ENCODE assay signal across 22 mouse cellular contexts in genomic region chr6:98797778-98798177, GRCm38 (mm10).
A peak's percentile ranks its signal among the peaks of the same experiment; 100 is the strongest.
DNase-seq lines count a peak whose midpoint lies in the region; ATAC-seq and TF ChIP-seq lines count a peak whose summit lies in the region.
"Had no signal": no experiment of that assay in that cellular context is flagged by ENCODE, and none has a peak within 500 bp of the region (broad histone marks: within the 10 kb centered on the region; RNA-seq: fewer than 3 reads in every experiment).

No protein-coding gene starts in this region.

- H3K36me3 ChIP-seq in heart, postnatal 0 days (replicated peaks; ENCODE audit: control insufficient read depth, insufficient read depth, low read length): no peaks in the 10 kb centered on the region
- no peaks in the 10 kb centered on the region for H3K36me3 ChIP-seq in liver, adult 2 months (ENCODE audit: control insufficient read depth, insufficient read depth, low read length)
- no peaks in the 10 kb centered on the region for H3K36me3 ChIP-seq in hindbrain, embryonic 11.5 days (ENCODE audit: control insufficient read depth, insufficient read depth, low read length)
- H3K36me3 ChIP-seq: embryonic facial prominence, embryonic 10.5 days; forebrain, embryonic 10.5 days; liver, embryonic 13.5 days had no signal

- H3K4me1 ChIP-seq in heart, postnatal 0 days (ENCODE audit: control insufficient read depth, insufficient read depth): peaks cover 8% of the 10 kb centered on the region; the same call in 1 of the 2 replicates
- H3K4me1 ChIP-seq in liver, adult 2 months (ENCODE audit: control insufficient read depth, insufficient read depth, low read length): no peaks in the 10 kb centered on the region
- peaks cover 4% of the 10 kb centered on the region; the same call in 1 of the 2 replicates for H3K4me1 ChIP-seq in embryonic fibroblast, embryonic 13.5 days (ENCODE audit: control insufficient read depth, insufficient read depth, low read length)
- no peaks in the 10 kb centered on the region for H3K4me1 ChIP-seq in hindbrain, embryonic 11.5 days (replicated peaks; ENCODE audit: control insufficient read depth, insufficient read depth, low read length)
- H3K4me1 ChIP-seq: liver, embryonic 13.5 days had no signal

- peak; percentile 44; the same call in 1 of the 2 replicates for ATAC-seq in heart, postnatal 0 days (ENCODE audit: insufficient read depth, low read depth)
- ATAC-seq in hindbrain, embryonic 11.5 days (ENCODE audit: low FRiP score): no peak
- ATAC-seq: forebrain, postnatal 0 days; inflammation-experienced regulatory T-cells, adult 6 months; midbrain, embryonic 16.5 days had no signal

- peak overlapping the region; percentile 1; the same call in 1 of the 2 replicates for H3K27ac ChIP-seq in heart, postnatal 0 days (ENCODE audit: low read depth)
- H3K27ac ChIP-seq in liver, adult 2 months (replicated peaks; ENCODE audit: insufficient read depth, low read depth, low read length): no peak overlapping the region
- peak overlapping the region; percentile 69 for H3K27ac ChIP-seq in embryonic fibroblast, embryonic 13.5 days (ENCODE audit: insufficient read depth, low read length)
- H3K27ac ChIP-seq in hindbrain, embryonic 11.5 days (ENCODE audit: low read depth, low read length): no peak overlapping the region
- H3K27ac ChIP-seq: embryonic facial prominence, embryonic 10.5 days; forebrain, embryonic 10.5 days; hindbrain, embryonic 14.5 days; layer of hippocampus, adult 2 months; liver, embryonic 13.5 days; macrophage had no signal

- H3K4me2 ChIP-seq in heart, postnatal 0 days (ENCODE audit: low read depth, low read length): no peak overlapping the region
- H3K4me2 ChIP-seq in hindbrain, embryonic 11.5 days (replicated peaks; ENCODE audit: low read depth, low read length): no peak overlapping the region
- H3K4me2 ChIP-seq: hindbrain, embryonic 14.5 days; liver, embryonic 13.5 days had no signal

- no peaks in the 10 kb centered on the region for H3K27me3 ChIP-seq in heart, postnatal 0 days (ENCODE audit: control insufficient read depth, insufficient read depth, low read length)
- no peaks in the 10 kb centered on the region for H3K27me3 ChIP-seq in liver, adult 2 months (ENCODE audit: control insufficient read depth, insufficient read depth, low read length)
- no peaks in the 10 kb centered on the region for H3K27me3 ChIP-seq in hindbrain, embryonic 11.5 days (ENCODE audit: control insufficient read depth, insufficient read depth, low read length)
- H3K27me3 ChIP-seq: liver, embryonic 13.5 days had no signal

- no peak for TF ChIP-seq POLR2A in liver, adult 2 months (IDR thresholded peaks at IDR 0.05; ENCODE audit: extremely low read depth, insufficient read depth, low read length)
- no peak for TF ChIP-seq POLR2A in embryonic fibroblast, embryonic 13.5 days (IDR thresholded peaks at IDR 0.05; ENCODE audit: low read depth, low read length)

- no peaks in the 10 kb centered on the region for H3K79me2 ChIP-seq in liver, adult 2 months (ENCODE audit: control insufficient read depth, insufficient read depth, low read length)

- WGBS in heart, postnatal 0 days: 30% methylated on average over 3 of the region's 3 CpGs
- 89% methylated on average over 3 of the region's 3 CpGs for WGBS in liver, adult 2 months
- WGBS in hindbrain, embryonic 11.5 days: 87% methylated on average over 3 of the region's 3 CpGs

- H3K9me3 ChIP-seq in heart, postnatal 0 days (replicated peaks; ENCODE audit: control insufficient read depth, low read length): no peaks in the 10 kb centered on the region
- no peaks in the 10 kb centered on the region for H3K9me3 ChIP-seq in hindbrain, embryonic 11.5 days (ENCODE audit: control insufficient read depth, low read length)
- H3K9me3 ChIP-seq: embryonic facial prominence, embryonic 10.5 days; forebrain, embryonic 10.5 days; liver, embryonic 13.5 days had no signal

- no peak for DNase-seq in heart, postnatal 0 days (ENCODE audit: low spot score)
- no peak for DNase-seq in heart, adult 18-20 months
- peak; percentile 1 for DNase-seq in liver, adult 2 months (ENCODE audit: extremely low read depth, low read depth, low spot score)
- DNase-seq in liver: no peak
- DNase-seq in lung, postnatal 14 days: peak; percentile 4
- DNase-seq in hindbrain, embryonic 11.5 days (ENCODE audit: low spot score): no peak
- no peak for DNase-seq in thymus, postnatal 4 days
- DNase-seq: adrenal gland, adult 2 months; cerebellum, adult 11 months; cerebellum, adult 9-11 months; gastrocnemius, postnatal 14 days; heart, postnatal 36 days; liver, embryonic 13.5 days had no signal

- H3K4me3 ChIP-seq in heart, postnatal 0 days (ENCODE audit: low read depth, low read length): no peak overlapping the region
- no peak overlapping the region for H3K4me3 ChIP-seq in liver, adult 2 months (ENCODE audit: insufficient read depth, low read depth, low read length)
- no peak overlapping the region for H3K4me3 ChIP-seq in embryonic fibroblast, embryonic 13.5 days (ENCODE audit: insufficient read depth, low read length)
- no peak overlapping the region for H3K4me3 ChIP-seq in hindbrain, embryonic 11.5 days (ENCODE audit: low read depth, low read length)
- H3K4me3 ChIP-seq: embryonic facial prominence, embryonic 10.5 days; forebrain, embryonic 10.5 days; layer of hippocampus, adult 2 months; liver, embryonic 13.5 days had no signal

- no peak overlapping the region for H3K9ac ChIP-seq in heart, postnatal 0 days (replicated peaks; ENCODE audit: low read depth, low read length)
- no peak overlapping the region for H3K9ac ChIP-seq in liver, adult 2 months (ENCODE audit: low read depth, low read length)
- H3K9ac ChIP-seq in hindbrain, embryonic 11.5 days (ENCODE audit: low read depth, low read length): no peak overlapping the region
- H3K9ac ChIP-seq: forebrain, postnatal 0 days; hindbrain, embryonic 14.5 days; liver, embryonic 13.5 days had no signal

- no peak for TF ChIP-seq EP300 in heart, postnatal 0 days (IDR thresholded peaks at IDR 0.05; ENCODE audit: low read depth)

- no peak for TF ChIP-seq CTCF in heart, postnatal 0 days (IDR thresholded peaks at IDR 0.05; ENCODE audit: low read depth)
- TF ChIP-seq CTCF in liver, adult 2 months (IDR thresholded peaks at IDR 0.05; ENCODE audit: low read depth, low read length): no peak
- no peak for TF ChIP-seq CTCF in embryonic fibroblast, embryonic 13.5 days (IDR thresholded peaks at IDR 0.05; ENCODE audit: borderline replicate concordance, insufficient read depth, low read length)

Comparison
In these comparisons a context has a peak if more than half of its experiments do, and no peak if none do; other contexts are left out.
1. DNase-seq: peak in liver, adult 2 months (single experiment) and lung, postnatal 14 days (single experiment); none in heart, postnatal 0 days (single experiment), heart, adult 18-20 months (0 of 2), liver (single experiment), hindbrain, embryonic 11.5 days (single experiment) and thymus, postnatal 4 days (single experiment).
2. H3K27ac ChIP-seq: peak in heart, postnatal 0 days (single experiment) and embryonic fibroblast, embryonic 13.5 days (single experiment); none in liver, adult 2 months (single experiment) and hindbrain, embryonic 11.5 days (single experiment).